Mouse (Mus musculus): Measurements from ENCODE around the gene Asxl1. TPM values are rescaled to one million over a fixed set of nuclear protein-coding genes. Genes with fewer than 3 reads are reported as not detected.

Gene Asxl1
- total RNA-seq, 1 experiment = 44.8 TPM

GRCm38 (mm10) chr2:153380479-153380878, 34.9 kb downstream of the Asxl1 start:
- Histone ChIP-seq H3K9ac (ENCODE audit: insufficient read depth, low read depth, low read length, poor library complexity, severe bottlenecking) (no peak overlapping the region), H3K27ac (ENCODE audit: insufficient read depth, low read depth, low read length, poor library complexity, severe bottlenecking) (no peak overlapping the region), H3K36me3 (ENCODE audit: control insufficient read depth, insufficient read depth, low read length, poor library complexity, severe bottlenecking) (peaks cover 9% of the 10 kb centered on the region), H3K4me3 (ENCODE audit: insufficient read depth in 1 of 2, low read depth in 1 of 2, low read length in 2 of 2, poor library complexity in 1 of 2, severe bottlenecking in 1 of 2) (no peak overlapping the region), H3K4me1 (ENCODE audit: control insufficient read depth in 2 of 2, insufficient read depth in 2 of 2, low read length in 2 of 2, poor library complexity in 1 of 2) (peaks cover 1 to 2% of the 10 kb centered on the region in 2 experiments; a peak in 1 of 4 replicates), H3K9me3 (ENCODE audit: control insufficient read depth, insufficient read depth, low read depth, low read length) (no peaks in the 10 kb centered on the region)
- DNase-seq (ENCODE audit: low read depth, low spot score) = no peak
- in situ Hi-C loops (cut with MboI; ENCODE audit: low sequenced_read_pairs in 2 of 2, unreplicated experiment in 2 of 2) = no loop called here
- TF ChIP-seq ZC3H11A (IDR thresholded peaks at IDR 0.05; ENCODE audit: borderline replicate concordance, low read depth, low read length) = no peak
- TF ChIP-seq MAFK (IDR thresholded peaks at IDR 0.05; ENCODE audit: insufficient read depth, low read depth, low read length) = no peak
- no peak for TF ChIP-seq CHD2 (IDR thresholded peaks at IDR 0.05; ENCODE audit: low read depth, low read length)
- TF ChIP-seq ZNF384 (IDR thresholded peaks at IDR 0.05; ENCODE audit: low read depth, low read length) = no peak
- no peak for TF ChIP-seq HCFC1 (IDR thresholded peaks at IDR 0.05; ENCODE audit: borderline replicate concordance, insufficient read depth, low read length)

- no peak overlapping the region for H3K4me3 ChIP-seq (ENCODE audit: insufficient read depth in 1 of 2, low read depth in 1 of 2, low read length in 2 of 2, poor library complexity in 1 of 2, severe bottlenecking in 1 of 2)
- DNase-seq (ENCODE audit: low read depth, low spot score) = no peak
- no peaks in the 10 kb centered on the region for H3K4me1 ChIP-seq (ENCODE audit: control insufficient read depth in 2 of 2, insufficient read depth in 2 of 2, low read length in 2 of 2, poor library complexity in 1 of 2)
- no peak overlapping the region for H3K27ac ChIP-seq (ENCODE audit: insufficient read depth, low read depth, low read length, poor library complexity, severe bottlenecking)
- no peak for TF ChIP-seq MAFK (IDR thresholded peaks at IDR 0.05; ENCODE audit: insufficient read depth, low read depth, low read length)
- TF ChIP-seq CHD2 (IDR thresholded peaks at IDR 0.05; ENCODE audit: low read depth, low read length) = no peak
- no peak for TF ChIP-seq HCFC1 (IDR thresholded peaks at IDR 0.05; ENCODE audit: borderline replicate concordance, insufficient read depth, low read length)
- TF ChIP-seq ZNF384 (IDR thresholded peaks at IDR 0.05; ENCODE audit: low read depth, low read length) = no peak
- TF ChIP-seq ZC3H11A (IDR thresholded peaks at IDR 0.05; ENCODE audit: borderline replicate concordance, low read depth, low read length) = no peak
- H3K9ac ChIP-seq (ENCODE audit: insufficient read depth, low read depth, low read length, poor library complexity, severe bottlenecking) = no peak overlapping the region
- H3K36me3 ChIP-seq (ENCODE audit: control insufficient read depth, insufficient read depth, low read length, poor library complexity, severe bottlenecking) = peaks cover 26% of the 10 kb centered on the region
- in situ Hi-C loops (cut with MboI; ENCODE audit: low sequenced_read_pairs in 2 of 2, unreplicated experiment in 2 of 2) = no loop called here
- no peaks in the 10 kb centered on the region for H3K9me3 ChIP-seq (ENCODE audit: control insufficient read depth, insufficient read depth, low read depth, low read length)
Measured at GRCm38 (mm10) chr2:153389831-153390230, 44.2 kb downstream of the Asxl1 start.

GRCm38 (mm10) chr2:153393045-153393444, 47.4 kb downstream of the Asxl1 start:
- TF ChIP-seq ZNF384 (IDR thresholded peaks at IDR 0.05; ENCODE audit: low read depth, low read length) (no peak), HCFC1 (IDR thresholded peaks at IDR 0.05; ENCODE audit: borderline replicate concordance, insufficient read depth, low read length) (no peak), MAFK (IDR thresholded peaks at IDR 0.05; ENCODE audit: insufficient read depth, low read depth, low read length) (no peak), ZC3H11A (IDR thresholded peaks at IDR 0.05; ENCODE audit: borderline replicate concordance, low read depth, low read length) (no peak), CHD2 (IDR thresholded peaks at IDR 0.05; ENCODE audit: low read depth, low read length) (no peak)
- no peak for DNase-seq (ENCODE audit: low read depth, low spot score)
- in situ Hi-C loops (cut with MboI; ENCODE audit: low sequenced_read_pairs in 2 of 2, unreplicated experiment in 2 of 2) = no loop called here
- Histone ChIP-seq H3K4me3 (ENCODE audit: insufficient read depth in 1 of 2, low read depth in 1 of 2, low read length in 2 of 2, poor library complexity in 1 of 2, severe bottlenecking in 1 of 2) (no peak overlapping the region), H3K36me3 (ENCODE audit: control insufficient read depth, insufficient read depth, low read length, poor library complexity, severe bottlenecking) (peaks cover 37% of the 10 kb centered on the region), H3K9me3 (ENCODE audit: control insufficient read depth, insufficient read depth, low read depth, low read length) (no peaks in the 10 kb centered on the region), H3K27ac (ENCODE audit: insufficient read depth, low read depth, low read length, poor library complexity, severe bottlenecking) (no peak overlapping the region), H3K9ac (ENCODE audit: insufficient read depth, low read depth, low read length, poor library complexity, severe bottlenecking) (no peak overlapping the region), H3K4me1 (ENCODE audit: control insufficient read depth in 2 of 2, insufficient read depth in 2 of 2, low read length in 2 of 2, poor library complexity in 1 of 2) (0 out of 4 replicates have a peak, but pooled peaks cover 0 to 2% of the 10 kb centered on the region in 2 experiments)

GRCm38 (mm10) chr2:153397790-153398515, 52.3 kb downstream of the Asxl1 start:
- H3K36me3 ChIP-seq (ENCODE audit: control insufficient read depth, insufficient read depth, low read length, poor library complexity, severe bottlenecking) = peaks cover 64% of the 10 kb centered on the region
- peak; percentile 85 for TF ChIP-seq ZNF384 (IDR thresholded peaks at IDR 0.05; ENCODE audit: low read depth, low read length)
- no peak for TF ChIP-seq MAFK (IDR thresholded peaks at IDR 0.05; ENCODE audit: insufficient read depth, low read depth, low read length)

More at GRCm38 (mm10) chr2:153397790-153398515, 52.3 kb downstream of the Asxl1 start:
- Histone ChIP-seq H3K4me1 (ENCODE audit: control insufficient read depth in 2 of 2, insufficient read depth in 2 of 2, low read length in 2 of 2, poor library complexity in 1 of 2) (0 out of 4 replicates have a peak, but pooled peaks cover 0 to 2% of the 10 kb centered on the region in 2 experiments), H3K9me3 (ENCODE audit: control insufficient read depth, insufficient read depth, low read depth, low read length) (no peaks in the 10 kb centered on the region), H3K9ac (ENCODE audit: insufficient read depth, low read depth, low read length, poor library complexity, severe bottlenecking) (no peak overlapping the region), H3K27ac (ENCODE audit: insufficient read depth, low read depth, low read length, poor library complexity, severe bottlenecking) (no peak overlapping the region), H3K4me3 (ENCODE audit: insufficient read depth in 1 of 2, low read depth in 1 of 2, low read length in 2 of 2, poor library complexity in 1 of 2, severe bottlenecking in 1 of 2) (no peak overlapping the region)
- DNase-seq (ENCODE audit: low read depth, low spot score) = peak; percentile 40
- in situ Hi-C loops (cut with MboI; ENCODE audit: low sequenced_read_pairs in 2 of 2, unreplicated experiment in 2 of 2) = no loop called here

Measured in ES-E14 (cell line).